Mouse (Mus musculus) C2C12 (cell line): ENCODE results near the gene Cyb5r1.

Source experiments
- CEBPB ChIP-seq: IDR thresholded peaks from one replicate; pipeline ENCODE4 v1.6.1; 2011; ENCODE audit warnings: low read depth, mild to moderate bottlenecking, control low read depth, moderate library complexity
- CTCF ChIP-seq: IDR thresholded peaks from one replicate; pipeline ENCODE4 v1.5.1; 2011; ENCODE audit not compliant: control insufficient read depth, insufficient read depth, insufficient read length
- MAX ChIP-seq: IDR thresholded peaks from one replicate; pipeline ENCODE4 v1.6.1; 2011; ENCODE audit warnings: mild to moderate bottlenecking, control low read depth
- MYOD1 ChIP-seq: IDR thresholded peaks from one replicate; pipeline ENCODE4 v1.6.1; 2011; ENCODE audit warnings: low read depth; ENCODE audit not compliant: control insufficient read depth, insufficient read length

DNA sequence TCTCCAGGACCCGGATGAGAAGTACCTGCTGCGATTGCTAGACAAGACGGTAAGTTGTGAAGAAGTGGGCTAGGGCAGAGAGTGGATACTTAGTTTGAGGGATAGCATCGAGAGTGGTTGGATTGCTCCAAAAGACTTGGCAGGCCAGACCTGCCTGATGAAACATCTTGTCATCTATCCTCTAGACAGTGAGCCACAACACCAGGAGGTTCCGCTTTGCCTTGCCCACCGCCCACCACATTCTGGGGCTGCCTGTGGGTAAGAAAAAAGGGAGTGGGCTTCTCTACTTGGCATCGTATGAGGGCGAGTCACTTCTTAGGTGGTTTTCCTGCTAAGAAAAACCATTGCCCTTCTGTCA, 1.0 kb downstream of the Cyb5r1 start:
- TF ChIP-seq CTCF (no peak), MAX (no peak), MYOD1 (no peak), CEBPB (no peak)
